Mouse (Mus musculus): ENCODE data around the gene Ppp2r5c. TPM values are rescaled to one million over a fixed set of nuclear protein-coding genes. Genes with fewer than 3 reads are reported as not detected.

The Ppp2r5c gene
- polyA plus RNA-seq, 1 experiment from 2014 or later, result 55.5 TPM

- no peaks in the 10 kb centered on the region for H3K27me3 ChIP-seq (ENCODE audit: insufficient read depth, low read length)
- 91% methylated on average over 12 of the region's 12 CpGs for WGBS (ENCODE audit: insufficient replicate concordance)
- no peak overlapping the region for H3K9ac ChIP-seq (replicated peaks)
- ATAC-seq, result no peak
- no peak overlapping the region for H3K4me2 ChIP-seq (ENCODE audit: low read depth, low read length)
- H3K36me3 ChIP-seq (replicated peaks; ENCODE audit: insufficient read depth, low read length), result peaks cover 6% of the 10 kb centered on the region; the same call in 1 of the 2 replicates
- H3K27ac ChIP-seq (ENCODE audit: low read depth), result no peak overlapping the region
- no peaks in the 10 kb centered on the region for H3K9me3 ChIP-seq (ENCODE audit: low read length)
- DNase-seq, result no peak
- H3K4me1 ChIP-seq (ENCODE audit: insufficient read depth), result peaks cover 24% of the 10 kb centered on the region
- TF ChIP-seq EP300 (IDR thresholded peaks at IDR 0.05; ENCODE audit: low read depth) (no peak), CTCF (IDR thresholded peaks at IDR 0.05; ENCODE audit: low read depth) (no peak)
- no peak overlapping the region for H3K4me3 ChIP-seq (ENCODE audit: low read depth, low read length)
Measured at GRCm38 (mm10) chr12:110489946-110490701, 43.2 kb downstream of the Ppp2r5c start.

- Histone ChIP-seq H3K27me3 (ENCODE audit: insufficient read depth, low read length) (no peaks in the 10 kb centered on the region), H3K9ac (replicated peaks) (no peak overlapping the region), H3K36me3 (replicated peaks; ENCODE audit: insufficient read depth, low read length) (peaks cover 6% of the 10 kb centered on the region; the same call in 1 of the 2 replicates), H3K4me2 (ENCODE audit: low read depth, low read length) (no peak overlapping the region), H3K27ac (ENCODE audit: low read depth) (no peak overlapping the region), H3K4me3 (ENCODE audit: low read depth, low read length) (no peak overlapping the region), H3K9me3 (ENCODE audit: low read length) (no peaks in the 10 kb centered on the region), H3K4me1 (ENCODE audit: insufficient read depth) (peaks cover 24% of the 10 kb centered on the region)
- no peak for ATAC-seq
- no peak for DNase-seq
- TF ChIP-seq CTCF (IDR thresholded peaks at IDR 0.05; ENCODE audit: low read depth), result no peak
- no peak for TF ChIP-seq EP300 (IDR thresholded peaks at IDR 0.05; ENCODE audit: low read depth)
- WGBS (ENCODE audit: insufficient replicate concordance), result 85% methylated on average over 5 of the region's 5 CpGs
Measured at GRCm38 (mm10) chr12:110492436-110492835, 45.5 kb downstream of the Ppp2r5c start.

DNA sequence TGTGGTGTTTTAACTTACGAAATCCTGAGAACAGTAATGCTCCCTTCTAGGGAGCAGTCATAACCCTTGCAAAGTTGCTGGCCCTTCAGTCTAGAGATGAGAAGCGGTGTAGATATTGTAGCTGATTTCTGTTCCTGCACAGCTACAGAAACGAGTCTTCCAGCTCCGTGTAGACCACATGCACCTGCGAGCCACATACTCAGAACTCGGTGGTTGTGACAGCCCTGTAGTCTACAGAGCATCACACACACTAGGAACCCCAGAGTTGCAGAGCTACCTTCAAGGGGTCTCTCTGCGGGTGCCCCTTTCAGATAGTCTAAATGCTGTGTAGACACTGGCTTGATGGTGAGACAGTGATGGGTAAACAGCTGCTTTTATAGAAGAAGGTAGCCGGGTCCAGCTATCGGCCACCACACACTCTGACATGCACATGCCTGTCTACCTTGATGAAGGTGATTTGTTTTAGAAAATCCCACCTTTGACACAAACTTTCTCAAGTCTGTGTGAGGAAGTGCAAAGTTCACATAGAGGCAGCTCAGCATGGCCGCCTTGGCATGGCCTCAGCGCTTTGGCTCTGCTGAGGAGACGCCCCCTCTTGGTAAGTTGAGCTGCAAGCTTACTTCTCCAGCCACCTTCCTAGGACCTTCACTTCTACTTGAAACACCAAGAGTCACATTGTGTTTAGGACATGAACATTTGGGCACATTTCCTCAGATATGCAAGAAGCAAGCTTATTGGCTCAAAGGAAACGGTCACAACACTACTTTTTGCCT is 46.9 kb downstream of the Ppp2r5c start:
- no peak for DNase-seq
- TF ChIP-seq EP300 (IDR thresholded peaks at IDR 0.05; ENCODE audit: low read depth), result no peak
- no peak for TF ChIP-seq CTCF (IDR thresholded peaks at IDR 0.05; ENCODE audit: low read depth)

GRCm38 (mm10) chr12:110494846-110495245 is 47.9 kb downstream of the Ppp2r5c start:
- Histone ChIP-seq H3K4me1 (ENCODE audit: insufficient read depth) (peaks cover 30% of the 10 kb centered on the region), H3K27ac (ENCODE audit: low read depth) (no peak overlapping the region), H3K4me3 (ENCODE audit: low read depth, low read length) (no peak overlapping the region), H3K36me3 (replicated peaks; ENCODE audit: insufficient read depth, low read length) (peaks cover 6% of the 10 kb centered on the region; the same call in 1 of the 2 replicates), H3K27me3 (ENCODE audit: insufficient read depth, low read length) (no peaks in the 10 kb centered on the region), H3K4me2 (ENCODE audit: low read depth, low read length) (no peak overlapping the region), H3K9me3 (ENCODE audit: low read length) (no peaks in the 10 kb centered on the region), H3K9ac (replicated peaks) (no peak overlapping the region)
- TF ChIP-seq EP300 (IDR thresholded peaks at IDR 0.05; ENCODE audit: low read depth) (no peak), CTCF (IDR thresholded peaks at IDR 0.05; ENCODE audit: low read depth) (no peak)
- 55% methylated on average over 2 of the region's 2 CpGs for WGBS (ENCODE audit: insufficient replicate concordance)
- ATAC-seq (no peak), DNase-seq (no peak)

More for the DNA sequence above, 46.9 kb downstream of the Ppp2r5c start:
- no peak overlapping the region for H3K4me2 ChIP-seq (ENCODE audit: low read depth, low read length)
- no peak overlapping the region for H3K9ac ChIP-seq (replicated peaks)
- no peak overlapping the region for H3K4me3 ChIP-seq (ENCODE audit: low read depth, low read length)
- H3K27ac ChIP-seq (ENCODE audit: low read depth), result no peak overlapping the region
- H3K9me3 ChIP-seq (ENCODE audit: low read length), result no peaks in the 10 kb centered on the region
- no peak for ATAC-seq
- H3K36me3 ChIP-seq (replicated peaks; ENCODE audit: insufficient read depth, low read length), result peaks cover 6% of the 10 kb centered on the region; the same call in 1 of the 2 replicates
- H3K27me3 ChIP-seq (ENCODE audit: insufficient read depth, low read length), result no peaks in the 10 kb centered on the region
- H3K4me1 ChIP-seq (ENCODE audit: insufficient read depth), result peaks cover 24% of the 10 kb centered on the region
- 87% methylated on average over 13 of the region's 13 CpGs for WGBS (ENCODE audit: insufficient replicate concordance)

DNA sequence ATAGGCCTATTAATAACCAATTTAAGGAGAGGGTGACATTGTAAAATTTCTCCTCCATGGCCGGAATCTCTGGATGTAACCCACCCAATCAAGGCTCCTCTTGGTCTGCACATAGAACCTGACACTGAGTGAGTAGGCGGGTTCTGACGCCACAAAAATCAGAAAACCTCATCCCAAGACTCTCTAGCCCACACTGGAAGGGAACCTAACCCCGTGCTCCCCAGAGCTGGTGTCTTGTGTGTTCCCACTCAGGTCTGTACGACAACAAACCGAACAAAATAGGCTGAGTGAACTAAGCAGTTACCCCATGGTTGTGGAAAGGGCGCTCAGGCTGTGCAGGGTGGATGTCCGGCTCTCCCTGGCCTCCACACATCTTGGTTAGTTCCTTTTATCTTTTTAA is 48.3 kb downstream of the Ppp2r5c start:
- H3K4me1 ChIP-seq (ENCODE audit: insufficient read depth), result peaks cover 35% of the 10 kb centered on the region
- H3K36me3 ChIP-seq (replicated peaks; ENCODE audit: insufficient read depth, low read length), result peaks cover 3% of the 10 kb centered on the region; the same call in 1 of the 2 replicates
- no peaks in the 10 kb centered on the region for H3K27me3 ChIP-seq (ENCODE audit: insufficient read depth, low read length)
- no peak overlapping the region for H3K27ac ChIP-seq (ENCODE audit: low read depth)
- H3K4me2 ChIP-seq (ENCODE audit: low read depth, low read length), result no peak overlapping the region
- DNase-seq (no peak), ATAC-seq (no peak)
- 88% methylated on average over 8 of the region's 8 CpGs for WGBS (ENCODE audit: insufficient replicate concordance)
- H3K9me3 ChIP-seq (ENCODE audit: low read length), result no peaks in the 10 kb centered on the region
- H3K4me3 ChIP-seq (ENCODE audit: low read depth, low read length), result no peak overlapping the region
- TF ChIP-seq EP300 (IDR thresholded peaks at IDR 0.05; ENCODE audit: low read depth) (no peak), CTCF (IDR thresholded peaks at IDR 0.05; ENCODE audit: low read depth) (no peak)
- H3K9ac ChIP-seq (replicated peaks), result no peak overlapping the region

- TF ChIP-seq EP300 (IDR thresholded peaks at IDR 0.05; ENCODE audit: low read depth), result no peak
- TF ChIP-seq CTCF (IDR thresholded peaks at IDR 0.05; ENCODE audit: low read depth), result no peak
- WGBS (ENCODE audit: insufficient replicate concordance), result 79% methylated on average over 5 of the region's 5 CpGs
- H3K4me2 ChIP-seq (ENCODE audit: low read depth, low read length), result no peak overlapping the region
Measured at GRCm38 (mm10) chr12:110496016-110496415, 49.1 kb downstream of the Ppp2r5c start.

More at GRCm38 (mm10) chr12:110496016-110496415, 49.1 kb downstream of the Ppp2r5c start:
- Histone ChIP-seq H3K36me3 (replicated peaks; ENCODE audit: insufficient read depth, low read length) (no peaks in the 10 kb centered on the region), H3K27me3 (ENCODE audit: insufficient read depth, low read length) (no peaks in the 10 kb centered on the region), H3K4me3 (ENCODE audit: low read depth, low read length) (no peak overlapping the region), H3K27ac (ENCODE audit: low read depth) (no peak overlapping the region), H3K9ac (replicated peaks) (no peak overlapping the region), H3K9me3 (ENCODE audit: low read length) (no peaks in the 10 kb centered on the region), H3K4me1 (ENCODE audit: insufficient read depth) (peaks cover 37% of the 10 kb centered on the region)
- DNase-seq (no peak), ATAC-seq (no peak)
